Mouse (Mus musculus) monocyte, adult 2 months (primary cell): ENCODE data around the gene Efl1.

Experiments
- DNase-seq, 2 experiments: peaks; one replicate each; pipeline ENCODE4 v3.0.0; 2022; ENCODE audit warnings: low spot score in 2 of 2, low read depth in 1 of 2

The Efl1 gene

DNA sequence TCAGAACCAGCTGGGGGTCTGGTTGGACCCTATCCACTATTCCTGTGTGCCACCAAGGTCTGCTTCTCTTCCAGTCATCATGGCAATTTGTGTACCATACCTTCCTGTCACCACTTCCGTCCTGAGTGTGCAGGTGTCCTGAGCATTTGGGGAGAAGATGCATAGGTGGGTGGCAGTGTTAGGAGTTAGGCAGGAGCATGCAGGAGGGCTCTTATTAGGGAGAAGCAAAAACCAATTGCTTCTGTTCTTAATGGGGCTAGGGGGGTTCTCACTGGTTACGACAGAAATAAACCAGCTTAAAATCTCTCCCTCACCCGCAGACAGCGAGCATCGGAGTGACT lies 162.4 kb downstream of the Efl1 start:
- no peak for DNase-seq

DNA sequence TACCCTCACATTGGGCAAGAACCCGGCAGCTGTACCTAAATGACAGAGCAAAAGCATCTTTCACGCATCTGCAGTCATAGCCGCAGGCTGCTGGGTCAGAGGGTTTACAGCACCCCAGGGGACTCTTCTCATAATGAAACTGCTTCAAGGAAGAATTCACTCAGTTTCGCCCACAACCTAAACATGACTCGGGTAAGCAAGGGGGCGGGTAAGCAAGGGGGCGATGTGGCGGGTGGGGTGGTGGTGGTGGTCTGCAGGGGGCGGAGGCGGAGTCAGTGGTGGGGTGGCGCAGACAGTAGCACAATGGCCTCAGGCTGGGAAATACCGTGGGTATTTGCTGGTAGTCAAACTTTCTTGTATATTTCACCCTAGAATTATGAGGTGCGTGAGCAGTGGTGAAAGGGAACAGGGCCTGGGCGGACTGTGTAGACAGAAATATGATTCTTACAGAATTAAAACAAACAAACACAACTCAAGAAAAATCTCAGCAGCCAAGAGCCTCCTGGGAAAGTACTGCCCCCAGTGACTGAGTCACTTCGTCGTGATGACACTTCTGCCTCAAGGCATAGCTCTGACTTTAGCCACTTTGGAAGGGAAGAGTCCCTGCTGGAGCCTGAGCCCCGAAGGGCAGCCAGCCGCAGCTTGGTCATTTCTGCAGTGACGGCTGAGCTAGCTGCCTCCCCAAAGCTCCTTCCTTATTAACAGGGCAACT lies 162.9 kb downstream of the Efl1 start:
- DNase-seq: no peak

DNA sequence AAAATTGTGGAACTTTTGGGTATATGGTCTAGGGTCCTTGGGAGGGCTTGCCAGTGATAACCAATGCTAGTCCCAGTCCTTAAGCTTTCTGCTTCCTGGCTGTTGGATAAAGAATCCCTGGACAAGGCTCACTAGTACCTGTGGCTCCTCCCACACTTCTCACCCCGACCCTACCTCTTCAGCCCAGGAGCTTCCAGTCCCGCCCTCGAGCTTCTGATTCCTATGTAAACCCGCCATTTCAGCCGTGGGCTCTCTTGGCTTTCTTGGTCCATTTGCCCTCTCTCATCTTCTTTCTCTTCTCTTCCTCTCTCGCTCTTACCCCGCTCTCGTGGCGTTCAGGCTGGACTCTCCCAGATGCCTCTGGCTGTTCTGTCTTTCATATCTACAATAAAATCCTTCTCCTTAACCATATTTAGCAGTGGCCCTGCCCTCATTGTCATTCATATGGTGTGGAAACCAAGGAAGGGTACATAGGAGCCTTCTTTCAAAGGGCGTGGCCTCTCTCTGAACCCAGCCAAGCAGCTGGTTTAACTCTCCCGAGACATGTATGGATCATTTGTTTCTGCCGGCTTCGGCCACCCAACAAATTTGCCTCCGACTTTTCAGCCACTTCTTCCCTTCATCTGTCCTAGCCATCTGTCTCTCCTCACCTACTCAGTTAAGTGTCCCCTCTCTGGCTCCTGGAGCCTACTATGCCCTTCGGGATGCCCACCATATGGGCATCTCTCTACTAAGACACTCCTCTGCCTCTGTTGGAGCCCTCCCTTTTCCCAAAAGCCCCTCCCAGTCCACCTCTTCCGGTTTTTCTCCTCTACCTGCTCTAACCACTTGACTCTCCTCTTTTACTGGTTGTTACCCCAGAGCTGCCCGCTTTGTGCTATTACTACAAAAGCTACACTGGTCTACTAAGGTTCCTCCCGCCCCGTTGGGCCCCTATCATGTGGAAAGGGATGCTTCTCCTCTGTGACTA lies 164.1 kb downstream of the Efl1 start:
- DNase-seq: no peak

DNA sequence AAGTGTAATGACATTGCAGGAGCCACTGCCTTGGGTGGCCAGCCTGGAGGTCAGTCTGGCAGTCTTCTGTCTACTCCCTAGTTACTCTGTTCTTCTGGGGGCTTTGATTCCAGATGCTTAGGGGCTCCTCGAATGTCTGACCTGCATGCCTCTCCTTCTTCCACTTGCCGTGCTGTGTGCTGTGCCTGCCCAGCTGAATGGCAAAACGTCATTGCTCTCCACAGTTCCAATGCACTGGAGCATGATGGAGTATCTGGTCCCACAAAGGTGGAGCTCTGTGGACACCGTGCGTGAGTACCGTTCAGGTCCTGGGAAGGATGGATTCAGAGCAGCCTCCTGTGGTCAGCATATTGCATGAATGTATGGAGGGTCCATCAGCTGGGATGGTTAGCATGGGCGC lies 171.1 kb downstream of the Efl1 start:
- DNase-seq: no peak

DNA sequence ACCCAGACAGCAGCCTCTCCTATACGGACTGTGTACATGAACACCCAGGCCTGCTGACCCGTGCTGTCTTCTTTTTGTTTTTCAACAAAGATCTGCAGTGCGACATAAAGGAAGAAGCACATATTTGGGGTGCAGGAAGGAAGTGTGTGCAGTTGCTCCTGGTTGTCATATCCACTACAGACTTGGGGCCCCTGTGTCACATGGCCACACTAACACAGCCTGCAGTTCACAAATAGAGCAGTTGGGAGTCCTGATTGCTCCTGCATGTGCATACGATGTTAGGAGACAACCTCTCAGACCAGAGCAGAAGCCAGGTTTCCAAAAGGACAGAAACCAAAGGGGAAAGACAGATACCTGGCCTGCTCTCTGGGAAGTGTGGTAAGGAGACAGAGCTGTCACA lies 172.2 kb downstream of the Efl1 start:
- DNase-seq: no peak

DNA sequence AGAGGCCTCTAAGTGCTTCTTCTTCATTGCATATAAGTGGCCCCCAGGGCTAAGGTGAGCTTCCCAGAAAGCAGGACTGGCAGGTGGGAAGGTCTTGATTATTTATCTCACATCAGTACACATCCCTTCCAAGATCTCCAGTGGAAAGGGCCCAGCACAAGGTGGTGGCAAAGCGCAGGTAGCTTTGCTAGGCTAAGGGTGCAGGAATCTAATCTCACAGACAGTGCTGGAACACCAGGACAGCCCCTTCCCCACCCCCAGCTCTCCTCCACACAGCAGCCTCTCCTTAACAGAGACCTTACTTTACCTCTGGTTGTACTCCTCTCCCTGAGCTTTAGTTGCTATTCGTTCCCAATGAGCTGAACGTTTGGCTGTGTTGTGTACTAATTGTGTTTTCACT lies 173.1 kb downstream of the Efl1 start:
- DNase-seq: no peak

DNA sequence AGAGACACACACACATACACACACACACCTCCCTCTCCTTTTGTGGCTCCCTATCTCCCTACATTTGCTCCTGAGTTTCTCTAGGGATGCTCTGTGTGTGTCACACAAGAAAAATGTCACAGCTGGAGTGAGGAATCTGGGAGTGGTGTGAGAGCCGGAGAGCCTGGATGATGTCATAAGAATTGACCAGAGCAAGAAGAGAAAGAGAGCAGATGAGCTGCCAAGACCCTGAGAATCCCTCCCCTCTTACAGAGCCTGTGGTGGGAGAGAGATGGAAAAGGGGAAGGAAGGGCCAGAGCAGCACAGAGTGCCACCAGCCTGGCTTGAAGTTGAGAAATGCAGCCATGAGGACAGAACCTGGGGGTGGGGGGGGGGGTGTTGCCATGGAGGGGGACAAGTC lies 174.1 kb downstream of the Efl1 start:
- DNase-seq: no peak
